Mouse (Mus musculus) embryo, embryonic 10 days (tissue): Measurements from ENCODE around the gene Ube2d3.

Experiments
- DNase-seq: peaks from one replicate; pipeline ENCODE4 v3.0.0-alpha.2; 2015; ENCODE audit warnings: low spot score

Ube2d3 gene

GRCm38 (mm10) chr3:135437758-135438495, at the start of gene Ube2d3:
Ube2d3 (plus strand) TSS chr3:135438149.
- DNase-seq = peak; percentile 99

- no peak for DNase-seq
Measured at GRCm38 (mm10) chr3:135393186-135393585, 44.8 kb upstream of the Ube2d3 start.

- no peak for DNase-seq
Measured at GRCm38 (mm10) chr3:135395085-135395484, 42.9 kb upstream of the Ube2d3 start.

- peak; percentile 35 for DNase-seq
Measured at GRCm38 (mm10) chr3:135396081-135396480, 41.9 kb upstream of the Ube2d3 start.

- DNase-seq = no peak
Measured at GRCm38 (mm10) chr3:135397112-135397511, 40.8 kb upstream of the Ube2d3 start.

GRCm38 (mm10) chr3:135402201-135402658, 35.7 kb upstream of the Ube2d3 start:
- peak; percentile 92 for DNase-seq

- no peak for DNase-seq
Measured at GRCm38 (mm10) chr3:135403211-135403610, 34.7 kb upstream of the Ube2d3 start.

- DNase-seq = no peak
Measured at GRCm38 (mm10) chr3:135403856-135404255, 34.1 kb upstream of the Ube2d3 start.

GRCm38 (mm10) chr3:135404599-135404998, 33.4 kb upstream of the Ube2d3 start:
- DNase-seq = no peak

- DNase-seq = no peak
Measured at GRCm38 (mm10) chr3:135407351-135407750, 30.6 kb upstream of the Ube2d3 start.

- DNase-seq = no peak
Measured at GRCm38 (mm10) chr3:135409219-135409618, 28.7 kb upstream of the Ube2d3 start.

- no peak for DNase-seq
Measured at GRCm38 (mm10) chr3:135411056-135411455, 26.9 kb upstream of the Ube2d3 start.

- peak; percentile 69 for DNase-seq
Measured at GRCm38 (mm10) chr3:135411824-135412223, 26.1 kb upstream of the Ube2d3 start.

- DNase-seq = no peak
Measured at GRCm38 (mm10) chr3:135417245-135417644, 20.7 kb upstream of the Ube2d3 start.

GRCm38 (mm10) chr3:135417799-135418198, 20.1 kb upstream of the Ube2d3 start:
- DNase-seq = no peak

- no peak for DNase-seq
Measured at GRCm38 (mm10) chr3:135420542-135421309, 17.2 kb upstream of the Ube2d3 start.

GRCm38 (mm10) chr3:135421310-135421594, 16.7 kb upstream of the Ube2d3 start:
- no peak for DNase-seq

GRCm38 (mm10) chr3:135422232-135422855, 15.6 kb upstream of the Ube2d3 start:
- no peak for DNase-seq

GRCm38 (mm10) chr3:135422856-135423607, 14.9 kb upstream of the Ube2d3 start:
- peak; percentile 91 for DNase-seq

- no peak for DNase-seq
Measured at GRCm38 (mm10) chr3:135423608-135424212, 14.2 kb upstream of the Ube2d3 start, which contains the start of gene Cisd2. Cisd2 (minus strand) TSS chr3:135423925.

GRCm38 (mm10) chr3:135436901-135437616, 890 bp upstream of the Ube2d3 start:
- DNase-seq = no peak
